Mouse (Mus musculus) right cerebral cortex, postnatal 10 days (tissue): ENCODE measurements at regions not wholly inside any gene's neighbourhood (a gene's known extent, or its start where the extent isn't known, plus 50 kb on each side); places are given as distances from the start of the nearest gene placed in this dataset.

ENCODE experiments used
- DNase-seq, 2 experiments: peaks; one replicate each; pipeline ENCODE4 v3.0.0; 2021; ENCODE audit warnings: low spot score in 2 of 2

DNA sequence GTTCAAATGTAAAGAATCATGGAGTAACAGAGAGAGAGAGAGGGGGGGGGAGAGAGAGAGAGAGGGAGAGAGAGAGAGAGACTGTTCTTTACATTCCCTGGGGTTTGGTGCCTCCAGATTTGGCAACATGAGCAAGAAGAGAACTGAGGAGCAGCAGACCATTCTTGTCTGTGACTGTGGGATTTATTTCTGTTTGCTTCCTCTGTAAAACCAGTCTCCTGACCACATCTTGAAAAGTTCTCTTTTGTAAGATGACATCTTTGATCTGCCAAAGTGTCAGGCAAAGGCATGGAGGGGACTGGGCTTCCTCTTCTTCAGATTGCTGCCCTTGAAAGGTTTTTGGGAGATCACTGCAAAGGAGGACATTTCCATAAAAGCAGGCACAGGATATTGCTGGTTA lies 376.3 kb downstream of the Kcnj2 start:
- no peak for DNase-seq

DNA sequence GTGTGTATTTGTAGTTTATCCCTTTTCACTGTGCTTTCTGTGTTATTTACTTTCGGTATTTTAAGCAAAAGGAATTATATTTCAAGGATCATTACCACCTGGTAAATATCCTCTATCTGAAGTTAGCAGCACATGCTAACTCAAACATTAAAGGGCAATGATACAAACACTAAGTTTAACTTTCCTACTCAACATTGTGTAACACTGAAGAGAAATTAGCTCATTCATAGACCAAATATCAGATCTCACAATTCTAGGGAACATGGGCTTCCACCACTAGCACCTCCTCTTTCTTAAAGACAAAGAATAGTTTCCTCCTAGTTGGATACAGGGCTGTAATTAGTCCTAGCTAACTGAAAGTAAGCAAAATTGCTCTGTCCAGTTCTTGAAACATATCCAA lies 377.4 kb downstream of the Kcnj2 start:
- DNase-seq: no peak

DNA sequence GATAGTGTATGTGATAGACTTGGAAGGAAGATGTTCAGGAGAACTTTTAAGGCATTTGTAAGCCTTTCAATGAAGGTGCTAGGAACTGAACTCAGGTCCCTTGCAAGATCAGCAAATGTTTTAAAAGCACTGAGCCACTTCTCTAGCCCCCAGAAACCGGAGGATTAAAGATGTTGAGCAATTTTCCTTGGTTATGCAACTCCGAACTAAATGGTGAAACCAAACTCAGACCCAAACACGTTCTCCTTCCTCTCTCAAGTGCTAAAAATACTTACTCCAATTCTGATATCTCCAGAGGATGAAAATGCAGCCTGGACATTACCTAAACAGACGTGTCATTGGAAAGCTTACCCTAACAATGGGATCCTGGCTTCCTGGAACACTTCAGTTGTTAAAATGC lies 378.8 kb downstream of the Kcnj2 start:
- DNase-seq: no peak

GRCm38 (mm10) chr11:111445764-111446163 lies 379.8 kb downstream of the Kcnj2 start:
- DNase-seq: no peak

GRCm38 (mm10) chr11:111450811-111451494 lies 385.0 kb downstream of the Kcnj2 start:
- peak; percentile 45 to 65 for DNase-seq

- no peak for DNase-seq
Measured at GRCm38 (mm10) chr11:111460046-111460445, 394.1 kb downstream of the Kcnj2 start.

DNA sequence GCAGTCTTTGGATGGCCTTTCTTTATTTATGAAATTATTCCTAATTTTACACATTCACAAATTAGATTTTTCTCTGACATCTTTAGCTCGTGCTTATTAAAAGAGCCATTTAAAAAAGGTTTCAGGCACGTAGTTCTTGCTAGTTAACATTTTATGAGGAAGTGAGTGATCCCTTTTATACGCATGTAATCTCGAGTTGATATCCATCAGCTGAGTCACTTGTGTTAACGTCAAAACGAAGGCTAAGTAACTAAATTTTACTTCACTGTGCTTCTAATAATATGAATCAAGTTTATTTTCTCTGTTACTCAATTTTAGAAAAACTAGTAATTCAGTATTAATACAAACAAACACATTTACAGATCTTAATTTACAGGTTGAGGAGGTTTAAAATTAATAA lies 419.0 kb downstream of the Kcnj2 start:
- no peak for DNase-seq

- DNase-seq: no peak
Measured at GRCm38 (mm10) chr11:111512471-111512870, 446.5 kb downstream of the Kcnj2 start.

- peak; percentile 86 to 91 for DNase-seq
Measured at GRCm38 (mm10) chr11:111522716-111523115, 456.8 kb downstream of the Kcnj2 start.

- DNase-seq: peak; percentile 63 to 79
Measured at GRCm38 (mm10) chr11:111523465-111523864, 457.5 kb downstream of the Kcnj2 start.

DNA sequence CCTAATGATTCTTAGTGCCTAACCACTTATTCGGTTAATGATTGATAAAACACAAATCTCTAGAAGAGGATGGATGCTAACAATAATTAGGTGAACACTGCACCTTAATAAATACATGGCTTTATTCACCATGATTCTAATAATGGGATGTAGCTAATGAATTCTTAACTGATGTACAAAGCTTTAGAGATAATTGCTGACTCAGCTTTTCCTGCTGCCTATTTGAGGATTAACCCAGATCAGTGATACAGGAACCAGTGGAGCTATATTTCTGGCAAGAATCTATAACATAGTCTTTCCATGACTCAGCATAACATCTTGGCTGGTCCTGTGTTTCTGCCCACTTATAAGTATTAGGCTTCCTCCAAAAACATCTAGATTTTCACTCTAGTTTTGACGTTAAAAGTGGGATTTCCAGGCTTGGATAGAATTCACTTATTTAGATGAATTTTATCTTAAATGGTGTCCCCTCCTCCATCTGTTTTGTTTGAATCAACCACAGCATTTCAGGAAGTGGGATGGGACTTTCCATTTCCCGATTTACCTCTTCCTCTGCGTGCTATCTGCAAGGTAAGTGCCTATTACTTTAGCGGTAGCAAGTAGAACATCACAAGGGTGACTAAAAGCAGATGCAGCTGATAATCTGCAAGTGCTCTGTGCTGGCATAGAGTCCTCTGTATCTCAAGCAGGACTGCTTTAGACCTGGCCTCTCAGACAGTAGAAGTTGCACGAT lies 460.2 kb downstream of the Kcnj2 start:
- no peak for DNase-seq

DNA sequence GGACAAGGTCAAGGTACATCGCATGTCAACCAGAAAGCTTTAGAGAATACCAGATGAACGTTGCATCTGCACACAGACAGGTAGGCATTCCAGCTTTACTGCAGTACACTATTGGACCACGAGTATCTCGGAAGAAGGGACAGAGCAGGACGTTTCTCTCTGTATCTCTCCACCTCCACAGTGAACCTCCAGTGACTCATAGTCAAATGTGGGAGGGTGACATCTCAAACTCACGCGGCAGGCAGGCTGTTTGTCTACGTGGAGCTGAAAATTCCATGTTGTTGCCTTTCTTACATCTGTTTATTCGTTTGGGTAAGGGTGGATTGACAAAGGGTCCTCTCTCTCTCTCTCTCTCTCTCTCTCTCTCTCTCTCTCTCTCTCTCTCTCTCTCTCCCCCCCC lies 463.6 kb downstream of the Kcnj2 start:
- DNase-seq: no peak

DNA sequence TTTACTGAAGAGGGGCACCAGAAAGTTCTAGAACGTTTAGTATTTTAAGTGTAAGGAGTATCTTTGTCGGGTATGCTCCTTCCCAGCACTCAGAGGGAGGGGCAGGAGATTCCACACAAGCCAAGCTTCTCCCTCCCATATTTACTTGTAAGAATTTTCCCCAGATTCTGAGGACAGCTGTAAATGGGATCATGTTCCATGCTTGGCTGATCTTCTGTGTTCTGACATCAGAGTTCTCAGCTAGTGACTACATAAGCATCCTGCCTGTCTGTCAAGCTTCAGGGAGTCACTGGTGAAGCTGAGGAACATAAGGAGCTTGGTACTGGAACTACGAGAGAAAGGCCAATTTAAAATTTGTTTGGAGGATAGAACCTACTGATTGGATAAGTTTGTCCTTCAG lies 464.9 kb downstream of the Kcnj2 start:
- DNase-seq: no peak

DNA sequence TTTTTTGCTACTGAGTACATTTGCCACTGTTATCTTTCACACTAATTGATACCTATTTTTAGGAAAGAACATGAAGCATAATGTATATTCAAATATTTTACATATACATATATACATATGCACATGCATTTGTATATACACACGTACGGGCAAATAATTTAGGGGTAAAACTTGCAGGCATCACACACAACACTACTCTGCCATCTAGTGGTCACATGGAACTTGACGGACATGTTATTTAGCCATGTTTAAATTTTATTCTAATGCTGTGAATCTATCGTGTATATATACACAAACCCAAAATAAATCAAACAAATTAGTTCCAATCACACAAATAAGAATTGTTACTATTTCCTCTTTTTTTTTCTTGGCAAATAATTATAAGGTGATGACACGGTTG lies 466.5 kb downstream of the Kcnj2 start:
- DNase-seq: peak; percentile 44 to 62

DNA sequence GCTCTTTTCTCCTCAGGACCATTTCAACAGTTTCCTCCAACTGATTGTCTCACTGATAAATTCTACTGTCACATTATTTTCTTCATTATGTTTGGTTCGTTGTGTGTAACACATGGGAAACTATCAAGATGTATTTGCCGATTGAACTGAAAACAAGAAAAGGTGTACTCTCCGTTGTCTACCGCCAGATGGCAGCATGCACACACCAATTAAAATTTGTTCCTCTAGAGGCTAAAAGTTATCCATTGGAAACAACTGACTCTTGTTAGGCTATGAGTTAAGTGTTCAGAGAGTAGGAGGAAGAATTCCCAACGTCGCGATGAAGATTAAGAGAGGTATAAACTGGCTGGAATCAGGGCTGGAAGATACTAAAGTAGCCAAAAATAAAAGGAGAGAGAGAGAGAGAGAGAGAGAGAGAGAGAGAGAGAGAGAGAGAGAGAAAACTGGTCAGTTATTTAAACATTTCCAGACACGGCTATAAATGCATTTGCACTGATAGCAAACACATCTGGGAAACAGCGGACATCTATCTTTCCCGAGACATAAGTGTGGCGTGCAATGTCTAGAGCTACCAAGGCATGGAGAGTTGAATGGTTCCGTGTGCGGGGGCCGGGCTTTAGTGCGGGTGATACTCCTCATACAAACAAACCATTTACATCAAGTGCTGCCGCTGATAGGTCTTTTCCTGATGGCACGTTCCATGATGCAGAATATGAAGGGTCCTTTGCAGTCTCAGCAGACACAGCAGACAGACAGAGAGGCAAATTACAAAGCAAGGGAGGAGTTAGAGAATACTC lies 470.3 kb downstream of the Kcnj2 start:
- DNase-seq: peak; percentile 55 to 80

DNA sequence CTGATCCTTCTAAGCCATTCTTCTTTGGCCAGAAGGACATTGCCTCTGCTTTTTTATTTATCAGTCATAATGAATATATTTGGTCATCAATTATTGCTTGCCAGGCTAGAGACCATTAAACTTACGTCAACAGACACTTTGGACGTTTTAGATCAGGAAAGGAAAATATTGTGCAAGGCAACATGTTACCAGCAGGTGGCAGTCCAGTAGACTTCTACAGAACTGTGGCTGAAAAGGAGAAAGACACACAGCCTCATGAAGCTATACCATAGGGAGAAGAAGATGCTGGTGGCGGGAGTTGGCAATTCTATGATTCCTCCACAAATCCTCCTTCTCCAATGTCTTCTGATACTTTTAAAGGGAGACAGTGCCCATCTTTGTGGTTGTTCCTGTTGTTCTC lies 471.7 kb downstream of the Kcnj2 start:
- DNase-seq: peak; percentile 62 to 83

DNA sequence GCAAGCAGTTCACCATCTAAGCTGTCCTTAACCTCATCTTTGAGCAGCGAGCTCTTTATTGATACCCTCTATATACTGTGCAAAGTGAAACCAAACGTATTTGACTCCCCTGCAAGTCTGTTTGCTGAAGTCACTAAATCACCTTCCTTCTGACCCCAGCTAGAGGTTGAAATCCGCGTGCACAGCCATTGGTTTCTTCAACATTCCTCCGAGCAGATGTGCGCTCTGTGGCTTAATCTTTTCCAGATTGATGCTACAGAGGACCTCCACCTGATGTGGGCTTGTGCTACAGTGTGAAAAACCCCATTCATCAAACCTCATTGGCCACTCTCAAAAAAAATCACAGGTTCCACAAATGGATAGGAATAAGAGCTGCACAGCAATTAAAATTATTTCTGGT lies 474.0 kb downstream of the Kcnj2 start:
- no peak for DNase-seq

GRCm38 (mm10) chr11:111545291-111545690 lies 479.3 kb downstream of the Kcnj2 start:
- no peak for DNase-seq

GRCm38 (mm10) chr11:111555131-111555530 lies 489.2 kb downstream of the Kcnj2 start:
- no peak for DNase-seq

- no peak for DNase-seq
Measured at GRCm38 (mm10) chr11:111555615-111556014, 489.7 kb downstream of the Kcnj2 start.

GRCm38 (mm10) chr11:111558302-111559140 lies 492.6 kb downstream of the Kcnj2 start:
- no peak for DNase-seq

- no peak for DNase-seq
Measured at GRCm38 (mm10) chr11:111563171-111563570, 497.2 kb downstream of the Kcnj2 start.
